Mouse (Mus musculus) MEL (cell line): ENCODE data around the gene Mrpl17. TPM values are rescaled to one million over a fixed set of nuclear protein-coding genes. Genes with fewer than 3 reads are reported as not detected.

ENCODE experiments used
- DNase-seq: peaks from one replicate; pipeline ENCODE4 v3.0.0; 2011; ENCODE audit warnings: low read depth, low spot score
- H3K27ac ChIP-seq: 2 replicates; pipeline ENCODE4 v1.5.1; 2012; ENCODE audit warnings: low read depth, mild to moderate bottlenecking, control low read depth, low read length, moderate library complexity; ENCODE audit not compliant: control insufficient read depth
- H3K27me3 ChIP-seq, 2 experiments: fragments of 150-350 bp in 1 of 2; sonication (generic) in 1 of 2; 2 replicates each; pipeline ENCODE4 v1.6.1; 2012; ENCODE audit warnings: low read length in 2 of 2, mild to moderate bottlenecking in 2 of 2, improper control_type of control experiment in 1 of 2, moderate library complexity in 1 of 2; ENCODE audit not compliant: insufficient read depth in 2 of 2, control insufficient read depth in 1 of 2
- H3K36me3 ChIP-seq, 2 experiments: 2 replicates each; pipeline ENCODE4 v1.6.1; 2012 to 2014; ENCODE audit warnings: low read length in 2 of 2, improper control_type of control experiment in 1 of 2, inconsistent platforms in 1 of 2, mild to moderate bottlenecking in 1 of 2; ENCODE audit not compliant: insufficient read depth in 2 of 2, control insufficient read depth in 1 of 2
- H3K4me1 ChIP-seq, 2 experiments: fragments of 150-350 bp in 1 of 2; sonication (generic) in 1 of 2; 2 replicates each; pipeline ENCODE4 v1.6.1; 2012; ENCODE audit warnings: low read length in 2 of 2, improper control_type of control experiment in 1 of 2, mild to moderate bottlenecking in 1 of 2; ENCODE audit not compliant: insufficient read depth in 2 of 2, control insufficient read depth in 1 of 2
- H3K4me3 ChIP-seq, 2 experiments: fragments of 150-350 bp in 1 of 2; sonication (generic) in 1 of 2; 2 replicates each; pipeline ENCODE4 v1.5.1; 2012; ENCODE audit warnings: low read depth in 2 of 2, low read length in 2 of 2, mild to moderate bottlenecking in 2 of 2, moderate library complexity in 2 of 2, control low read depth in 1 of 2, improper control_type of control experiment in 1 of 2; ENCODE audit not compliant: control insufficient read depth in 1 of 2, insufficient read depth in 1 of 2
- H3K79me2 ChIP-seq: 2 replicates; pipeline ENCODE4 v1.6.1; 2012; ENCODE audit warnings: mild to moderate bottlenecking, low read length, moderate library complexity; ENCODE audit not compliant: control insufficient read depth, poor library complexity, insufficient read depth
- H3K9ac ChIP-seq: 2 replicates; pipeline ENCODE4 v1.6.1; 2012; ENCODE audit warnings: low read depth, mild to moderate bottlenecking, control low read depth, low read length, moderate library complexity; ENCODE audit not compliant: control insufficient read depth, poor library complexity, severe bottlenecking
- H3K9me3 ChIP-seq: fragments of 150-350 bp; sonication (generic); replicated peaks from 2 replicates; pipeline ENCODE4 v1.6.1; 2012; ENCODE audit warnings: mild to moderate bottlenecking, low read length, improper control_type of control experiment, moderate library complexity; ENCODE audit not compliant: insufficient read depth
- BHLHE40 ChIP-seq: IDR thresholded peaks from 2 replicates; pipeline ENCODE4 v1.6.1; 2012; ENCODE audit warnings: low read depth, mild to moderate bottlenecking, inconsistent platforms, low read length, improper control_type of control experiment, borderline replicate concordance
- CHD2 ChIP-seq: IDR thresholded peaks from 2 replicates; pipeline ENCODE4 v1.6.1; 2011; ENCODE audit warnings: low read length, improper control_type of control experiment
- ELF1 ChIP-seq: IDR thresholded peaks from 2 replicates; pipeline ENCODE4 v1.6.1; 2014; ENCODE audit warnings: low read depth, mild to moderate bottlenecking, inconsistent platforms, low read length, improper control_type of control experiment, moderate library complexity
- EP300 ChIP-seq, 2 experiments: IDR thresholded peaks; 2 replicates each; pipeline ENCODE4 v1.6.1; 2011; ENCODE audit warnings: improper control_type of control experiment in 2 of 2, low read length in 2 of 2, low read depth in 1 of 2, mild to moderate bottlenecking in 1 of 2
- ETS1 ChIP-seq: IDR thresholded peaks from 2 replicates; pipeline ENCODE4 v1.6.1; 2012; ENCODE audit warnings: low read depth, mild to moderate bottlenecking, inconsistent platforms, low read length, improper control_type of control experiment, moderate library complexity
- JUND ChIP-seq: IDR thresholded peaks from 2 replicates; pipeline ENCODE4 v1.6.1; 2011; ENCODE audit warnings: low read depth, mild to moderate bottlenecking, improper control_type of control experiment, low read length
- KAT2A ChIP-seq: conservative IDR thresholded peaks from 2 replicates; pipeline ENCODE4 v1.6.1; 2012; ENCODE audit warnings: low read depth, low read length, improper control_type of control experiment, inconsistent platforms
- MAZ ChIP-seq: IDR thresholded peaks from 2 replicates; pipeline ENCODE4 v1.6.1; 2012; ENCODE audit warnings: low read depth, mild to moderate bottlenecking, inconsistent platforms, low read length, improper control_type of control experiment
- MEF2A ChIP-seq: IDR thresholded peaks from 2 replicates; pipeline ENCODE4 v1.6.1; 2014; ENCODE audit warnings: low read depth, mild to moderate bottlenecking, inconsistent platforms, low read length, improper control_type of control experiment; ENCODE audit not compliant: poor library complexity, insufficient replicate concordance, severe bottlenecking; ENCODE audit errors: extremely low read depth
- MXI1 ChIP-seq: IDR thresholded peaks from 2 replicates; pipeline ENCODE4 v1.6.1; 2011; ENCODE audit warnings: mild to moderate bottlenecking, low read depth, low read length, improper control_type of control experiment
- MYC ChIP-seq: IDR thresholded peaks from 2 replicates; pipeline ENCODE4 v1.6.1; 2011; ENCODE audit warnings: low read depth, mild to moderate bottlenecking, low read length, improper control_type of control experiment, moderate library complexity
- NRF1 ChIP-seq: IDR thresholded peaks from 2 replicates; pipeline ENCODE4 v1.6.1; 2014; ENCODE audit warnings: low read depth, mild to moderate bottlenecking, inconsistent platforms, low read length, improper control_type of control experiment, moderate library complexity; ENCODE audit not compliant: poor library complexity, insufficient read depth, severe bottlenecking
- POLR2A ChIP-seq, 2 experiments: IDR thresholded peaks; 2 replicates each; pipeline ENCODE4 v1.6.1; 2011 to 2012; ENCODE audit warnings: low read length in 2 of 2, mild to moderate bottlenecking in 2 of 2, control low read depth in 1 of 2, improper control_type of control experiment in 1 of 2, low read depth in 1 of 2, moderate library complexity in 1 of 2; ENCODE audit not compliant: control insufficient read depth in 1 of 2, insufficient read depth in 1 of 2, poor library complexity in 1 of 2
- POLR2AphosphoS2 ChIP-seq: IDR thresholded peaks from 2 replicates; pipeline ENCODE4 v1.6.1; 2011; ENCODE audit warnings: low read length, improper control_type of control experiment
- POLR2AphosphoS5 ChIP-seq: IDR thresholded peaks from 2 replicates; pipeline ENCODE4 v1.6.1; 2012; ENCODE audit warnings: low read depth, borderline replicate concordance, mild to moderate bottlenecking, inconsistent platforms, low read length, moderate library complexity, mixed read lengths
- RAD21 ChIP-seq: IDR thresholded peaks from 2 replicates; pipeline ENCODE4 v1.6.1; 2011; ENCODE audit warnings: mild to moderate bottlenecking, low read depth, low read length, improper control_type of control experiment
- RCOR1 ChIP-seq: IDR thresholded peaks from 2 replicates; pipeline ENCODE4 v1.6.1; 2012; ENCODE audit warnings: low read depth, mild to moderate bottlenecking, inconsistent platforms, low read length, improper control_type of control experiment
- SIN3A ChIP-seq: IDR thresholded peaks from 2 replicates; pipeline ENCODE4 v1.6.1; 2012; ENCODE audit warnings: low read length, improper control_type of control experiment, inconsistent platforms
- SMC3 ChIP-seq: IDR thresholded peaks from 2 replicates; pipeline ENCODE4 v1.6.1; 2011; ENCODE audit warnings: low read depth, low read length, improper control_type of control experiment
- TAL1 ChIP-seq: IDR thresholded peaks from 2 replicates; pipeline ENCODE4 v1.6.1; 2012; ENCODE audit warnings: mild to moderate bottlenecking, inconsistent platforms, low read length, moderate library complexity, mixed read lengths
- TBP ChIP-seq: IDR thresholded peaks from 2 replicates; pipeline ENCODE4 v1.8.0; 2011; ENCODE audit warnings: low read depth, low read length, improper control_type of control experiment
- TCF12 ChIP-seq: IDR thresholded peaks from 2 replicates; pipeline ENCODE4 v1.6.1; 2014; ENCODE audit warnings: low read depth, mild to moderate bottlenecking, inconsistent platforms, low read length, improper control_type of control experiment, moderate library complexity
- USF1 ChIP-seq: IDR thresholded peaks from 2 replicates; pipeline ENCODE4 v1.6.1; 2014; ENCODE audit warnings: low read depth, mild to moderate bottlenecking, inconsistent platforms, low read length, improper control_type of control experiment, moderate library complexity
- USF2 ChIP-seq, 2 experiments: IDR thresholded peaks; 2 replicates each; pipeline ENCODE4 v1.6.1; 2011 to 2012; ENCODE audit warnings: improper control_type of control experiment in 2 of 2, low read length in 2 of 2, borderline replicate concordance in 1 of 2, inconsistent platforms in 1 of 2, low read depth in 1 of 2, mild to moderate bottlenecking in 1 of 2; ENCODE audit not compliant: insufficient read depth in 1 of 2
- ZC3H11A ChIP-seq: IDR thresholded peaks from 2 replicates; pipeline ENCODE4 v1.6.1; 2012; ENCODE audit warnings: low read depth, mild to moderate bottlenecking, inconsistent platforms, low read length, improper control_type of control experiment
- polyA plus RNA-seq, 2 experiments: library from polyadenylated mRNA; stranded (reverse) in 1 of 2; unstranded in 1 of 2; fragments of >175 nt in 1 of 2; fragments of >200 nt in 1 of 2; gene quantifications; 2 replicates each; pipeline versions ENCODE4 v1.2.1 to v1.2.4; 2012; ENCODE audit warnings: low replicate concordance in 2 of 2, low read depth in 1 of 2; ENCODE audit not compliant: insufficient read length in 2 of 2, insufficient read depth in 1 of 2, missing spikeins in 1 of 2
- total RNA-seq: library from RNA; depleted of rRNA; stranded (reverse); fragments of 300-350 nt; gene quantifications from 2 replicates; pipeline ENCODE4 v1.2.3, GENCODE M21; 2012

Gene Mrpl17
- total and polyA plus RNA-seq, 3 experiments: 196 to 230 TPM; not detected in 1

GRCm38 (mm10) chr7:105796972-105797371 is 13.9 kb downstream of the Mrpl17 start:
- Histone ChIP-seq H3K9ac (no peak overlapping the region), H3K27me3 (peaks cover 10% of the 10 kb centered on the region in 2 experiments)

GRCm38 (mm10) chr7:105795759-105796366 is 15.0 kb downstream of the Mrpl17 start:
- H3K79me2 ChIP-seq: no peaks in the 10 kb centered on the region
- no peak overlapping the region for H3K4me3 ChIP-seq
- no peak overlapping the region for H3K9ac ChIP-seq
- H3K27ac ChIP-seq: no peak overlapping the region
- H3K36me3 ChIP-seq: no peaks in the 10 kb centered on the region
- peaks cover 9 to 10% of the 10 kb centered on the region in 2 experiments for H3K27me3 ChIP-seq
- no peak for TF ChIP-seq MXI1
- no peak for TF ChIP-seq BHLHE40
- no peak for TF ChIP-seq CHD2
- TF ChIP-seq TCF12: no peak
- TF ChIP-seq MYC: no peak
- TF ChIP-seq POLR2A (IDR thresholded peaks at IDR 0.05; ENCODE audit: control insufficient read depth in 1 of 2, insufficient read depth in 1 of 2, low read depth in 1 of 2, low read length in 2 of 2, poor library complexity in 1 of 2): no peak
- no peak for TF ChIP-seq USF2 (IDR thresholded peaks at IDR 0.05; ENCODE audit: borderline replicate concordance in 1 of 2, insufficient read depth in 1 of 2, low read depth in 1 of 2, low read length in 2 of 2)
- no peak for TF ChIP-seq TBP
- no peak for TF ChIP-seq USF1
- no peak for TF ChIP-seq SMC3
- TF ChIP-seq POLR2AphosphoS2: no peak
- TF ChIP-seq JUND: no peak
- no peak for TF ChIP-seq SIN3A
- no peak for TF ChIP-seq ZC3H11A
- TF ChIP-seq POLR2AphosphoS5: no peak
- no peak for DNase-seq
- no peaks in the 10 kb centered on the region for H3K4me1 ChIP-seq
- no peaks in the 10 kb centered on the region for H3K9me3 ChIP-seq

More at GRCm38 (mm10) chr7:105796972-105797371, 13.9 kb downstream of the Mrpl17 start:
- no peak for DNase-seq
- TF ChIP-seq MAZ (no peak), USF2 (IDR thresholded peaks at IDR 0.05; ENCODE audit: borderline replicate concordance in 1 of 2, insufficient read depth in 1 of 2, low read depth in 1 of 2, low read length in 2 of 2) (no peak), USF1 (no peak), RAD21 (no peak), RCOR1 (no peak), MEF2A (no peak), BHLHE40 (no peak), TAL1 (no peak), ETS1 (no peak), KAT2A (no peak), MXI1 (no peak), ELF1 (no peak), EP300 (IDR thresholded peaks at IDR 0.05; ENCODE audit: low read depth in 1 of 2, low read length in 2 of 2) (no peak), NRF1 (no peak)
- TF ChIP-seq, all 39 proteins: peak for 0
- Histone ChIP-seq H3K9me3 (no peaks in the 10 kb centered on the region), H3K36me3 (no peaks in the 10 kb centered on the region), H3K4me1 (no peaks in the 10 kb centered on the region), H3K27ac (no peak overlapping the region), H3K79me2 (no peaks in the 10 kb centered on the region), H3K4me3 (no peak overlapping the region)
